Mouse (Mus musculus) E14TG2a.4 (cell line): ENCODE measurements around the gene Pde5a.

Experiments
- H3K27me3 ChIP-seq: 2 replicates; pipeline ENCODE4 v1.6.1; 2014; ENCODE audit warnings: low read length, control low read depth; ENCODE audit not compliant: insufficient read depth
- H3K36me3 ChIP-seq: 2 replicates; pipeline ENCODE4 v1.6.1; 2014; ENCODE audit warnings: low read length, control low read depth; ENCODE audit not compliant: insufficient read depth
- H3K4me1 ChIP-seq: replicated peaks from 2 replicates; pipeline ENCODE4 v1.6.1; 2014; ENCODE audit warnings: low read depth, low read length, control low read depth
- H3K4me3 ChIP-seq: replicated peaks from 2 replicates; pipeline ENCODE4 v1.5.1; 2014; ENCODE audit warnings: mild to moderate bottlenecking, low read length
- H3K9me3 ChIP-seq: 2 replicates; pipeline ENCODE4 v1.6.1; 2014; ENCODE audit warnings: low read length, control low read depth
- CTCF ChIP-seq: conservative IDR thresholded peaks from 2 replicates; pipeline ENCODE4 v1.5.1; 2014; ENCODE audit warnings: low read length
- NANOG ChIP-seq: IDR thresholded peaks from 2 replicates; pipeline ENCODE4 v1.6.1; 2014; ENCODE audit warnings: borderline replicate concordance, low read length, mixed read lengths
- POU5F1 ChIP-seq: IDR thresholded peaks from 2 replicates; pipeline ENCODE4 v1.6.1; 2014; ENCODE audit warnings: low read length, borderline replicate concordance

Gene Pde5a

GRCm38 (mm10) chr3:122739460-122739859 is 10.7 kb downstream of the Pde5a start:
- Histone ChIP-seq H3K27me3 (no peaks in the 10 kb centered on the region), H3K36me3 (no peaks in the 10 kb centered on the region), H3K4me1 (no peaks in the 10 kb centered on the region), H3K9me3 (0 out of 2 replicates have a peak, but pooled peaks cover 9% of the 10 kb centered on the region), H3K4me3 (no peak overlapping the region)
- TF ChIP-seq POU5F1 = no peak
- TF ChIP-seq CTCF = no peak
- TF ChIP-seq NANOG = no peak

GRCm38 (mm10) chr3:122744265-122744664 is 15.5 kb downstream of the Pde5a start:
- TF ChIP-seq NANOG (no peak), POU5F1 (no peak), CTCF (no peak)
- Histone ChIP-seq H3K9me3 (peaks cover 19% of the 10 kb centered on the region), H3K4me1 (no peaks in the 10 kb centered on the region), H3K4me3 (no peak overlapping the region), H3K27me3 (no peaks in the 10 kb centered on the region), H3K36me3 (no peaks in the 10 kb centered on the region)

GRCm38 (mm10) chr3:122747921-122748700 is 19.4 kb downstream of the Pde5a start:
- peaks cover 16% of the 10 kb centered on the region for H3K9me3 ChIP-seq
- no peaks in the 10 kb centered on the region for H3K27me3 ChIP-seq
- H3K36me3 ChIP-seq = no peaks in the 10 kb centered on the region
- TF ChIP-seq POU5F1 (no peak), CTCF (no peak), NANOG (no peak)
- H3K4me3 ChIP-seq = no peak overlapping the region
- no peaks in the 10 kb centered on the region for H3K4me1 ChIP-seq

GRCm38 (mm10) chr3:122763240-122763761 is 34.6 kb downstream of the Pde5a start:
- TF ChIP-seq POU5F1 = no peak
- no peak for TF ChIP-seq NANOG
- no peak for TF ChIP-seq CTCF

GRCm38 (mm10) chr3:122763768-122764167 is 35.0 kb downstream of the Pde5a start:
- H3K36me3 ChIP-seq = no peaks in the 10 kb centered on the region
- TF ChIP-seq CTCF (no peak), POU5F1 (no peak), NANOG (no peak)
- no peak overlapping the region for H3K4me3 ChIP-seq
- no peaks in the 10 kb centered on the region for H3K27me3 ChIP-seq
- no peaks in the 10 kb centered on the region for H3K9me3 ChIP-seq
- no peaks in the 10 kb centered on the region for H3K4me1 ChIP-seq

More at GRCm38 (mm10) chr3:122763240-122763761, 34.6 kb downstream of the Pde5a start:
- Histone ChIP-seq H3K4me1 (no peaks in the 10 kb centered on the region), H3K9me3 (no peaks in the 10 kb centered on the region), H3K27me3 (no peaks in the 10 kb centered on the region), H3K36me3 (no peaks in the 10 kb centered on the region), H3K4me3 (no peak overlapping the region)

GRCm38 (mm10) chr3:122766930-122767329 is 38.2 kb downstream of the Pde5a start:
- Histone ChIP-seq H3K4me3 (no peak overlapping the region), H3K27me3 (no peaks in the 10 kb centered on the region), H3K4me1 (no peaks in the 10 kb centered on the region), H3K36me3 (no peaks in the 10 kb centered on the region), H3K9me3 (no peaks in the 10 kb centered on the region)
- no peak for TF ChIP-seq CTCF
- no peak for TF ChIP-seq NANOG
- no peak for TF ChIP-seq POU5F1

- H3K9me3 ChIP-seq = no peaks in the 10 kb centered on the region
- H3K4me3 ChIP-seq = no peak overlapping the region
- no peaks in the 10 kb centered on the region for H3K36me3 ChIP-seq
- no peak for TF ChIP-seq POU5F1
- TF ChIP-seq NANOG = no peak
- no peak for TF ChIP-seq CTCF
- H3K27me3 ChIP-seq = no peaks in the 10 kb centered on the region
- H3K4me1 ChIP-seq = no peaks in the 10 kb centered on the region
Observed at GRCm38 (mm10) chr3:122767841-122768240, 39.1 kb downstream of the Pde5a start.

- no peaks in the 10 kb centered on the region for H3K27me3 ChIP-seq
- no peaks in the 10 kb centered on the region for H3K4me1 ChIP-seq
- TF ChIP-seq POU5F1 (no peak), NANOG (no peak), CTCF (no peak)
- no peaks in the 10 kb centered on the region for H3K9me3 ChIP-seq
- H3K36me3 ChIP-seq = no peaks in the 10 kb centered on the region
- no peak overlapping the region for H3K4me3 ChIP-seq
Observed at GRCm38 (mm10) chr3:122781417-122781816, 52.7 kb downstream of the Pde5a start.

GRCm38 (mm10) chr3:122784245-122784644 is 55.5 kb downstream of the Pde5a start:
- Histone ChIP-seq H3K9me3 (no peaks in the 10 kb centered on the region), H3K4me3 (no peak overlapping the region), H3K4me1 (no peaks in the 10 kb centered on the region), H3K36me3 (no peaks in the 10 kb centered on the region), H3K27me3 (no peaks in the 10 kb centered on the region)
- TF ChIP-seq NANOG (no peak), POU5F1 (no peak), CTCF (no peak)
